Mouse (Mus musculus) forebrain, embryonic 16.5 days (tissue): ENCODE results near the gene Olfr796. TPM values are rescaled to one million over a fixed set of nuclear protein-coding genes. Genes with fewer than 3 reads are reported as not detected.
A peak's percentile ranks its signal among the peaks of the same experiment; 100 is the strongest.

Source experiments
- ATAC-seq: fragments of 200-750 bp; cut with Nextera tagmentation; 2 replicates; pipeline ENCODE4 v1.8.0; 2017; ENCODE audit warnings: mild to moderate bottlenecking, moderate library complexity
- H3K27ac ChIP-seq: fragments of 300-500 bp; sonication (generic); 2 replicates; pipeline ENCODE4 v1.5.1; 2014; ENCODE audit warnings: low read length, control low read depth
- H3K27me3 ChIP-seq: fragments of 300-500 bp; sonication (generic); replicated peaks from 2 replicates; pipeline ENCODE4 v1.6.1; 2014; ENCODE audit warnings: low read length; ENCODE audit not compliant: control insufficient read depth, insufficient read depth
- H3K36me3 ChIP-seq: fragments of 300-500 bp; sonication (generic); 2 replicates; pipeline ENCODE4 v1.6.1; 2014; ENCODE audit not compliant: control insufficient read depth, insufficient read depth
- H3K4me1 ChIP-seq: fragments of 300-500 bp; sonication (generic); replicated peaks from 2 replicates; pipeline ENCODE4 v1.6.1; 2014; ENCODE audit warnings: low read length; ENCODE audit not compliant: control insufficient read depth, insufficient read depth
- H3K4me2 ChIP-seq: fragments of 300-500 bp; sonication (generic); 2 replicates; pipeline ENCODE4 v1.6.1; 2014; ENCODE audit warnings: mild to moderate bottlenecking, low read length, control low read depth
- H3K4me3 ChIP-seq: fragments of 300-500 bp; sonication (generic); replicated peaks from 2 replicates; pipeline ENCODE4 v1.5.1; 2014; ENCODE audit warnings: mild to moderate bottlenecking, low read length, control low read depth
- H3K9ac ChIP-seq: fragments of 300-500 bp; sonication (generic); replicated peaks from 2 replicates; pipeline ENCODE4 v1.6.1; 2014; ENCODE audit warnings: low read depth, low read length, control low read depth
- H3K9me3 ChIP-seq: fragments of 300-500 bp; sonication (generic); 2 replicates; pipeline ENCODE4 v1.6.1; 2016; ENCODE audit warnings: low read length; ENCODE audit not compliant: control insufficient read depth
- WGBS: fragments of 180-500 bp; shearing (Covaris S2); extraction: QIAGEN DNeasy Blood & Tissue Kit; methylation state at CpG from one replicate; pipeline ENCODE4 v1.1.7; 2014; 5-methylcytosine and 5-hydroxymethylcytosine counted together
- polyA plus RNA-seq: library from polyadenylated mRNA; unstranded; fragments of >200 nt; fragmentation: Nextera tagmentation; extraction: Ambion mirVana; gene quantifications from 2 replicates; pipeline ENCODE4 v1.2.1, GENCODE M21; 2015

Gene Olfr796
- not detected in 2 replicates for polyA plus RNA-seq

- WGBS = 94% methylated on average over 1 of the region's 1 CpGs
Observed at GRCm38 (mm10) chr10:129612470-129612869, at the start of gene Olfr796. Gene Olfr796 (minus strand): TSS chr10:129612570.

GRCm38 (mm10) chr10:129657394-129657793 is 45.0 kb upstream of the Olfr796 start, which contains the start of gene Olfr800:
Gene Olfr800 (plus strand): TSS chr10:129657694.
- Histone ChIP-seq H3K9me3 (no peaks in the 10 kb centered on the region), H3K4me3 (no peak within 1 kb of the TSS), H3K4me1 (no peaks in the 10 kb centered on the region), H3K27me3 (no peaks in the 10 kb centered on the region), H3K27ac (no peak within 1 kb of the TSS), H3K9ac (no peak within 1 kb of the TSS), H3K4me2 (no peak within 1 kb of the TSS), H3K36me3 (no peaks in the 10 kb centered on the region)
- ATAC-seq = no peak

More at GRCm38 (mm10) chr10:129612470-129612869, at the start of gene Olfr796:
- H3K9me3 ChIP-seq = no peaks in the 10 kb centered on the region
- H3K36me3 ChIP-seq = no peaks in the 10 kb centered on the region
- no peak for ATAC-seq
- H3K4me3 ChIP-seq = no peak within 1 kb of the TSS
- no peak within 1 kb of the TSS for H3K4me2 ChIP-seq
- H3K4me1 ChIP-seq = no peaks in the 10 kb centered on the region
- no peaks in the 10 kb centered on the region for H3K27me3 ChIP-seq
- H3K9ac ChIP-seq = no peak within 1 kb of the TSS
- H3K27ac ChIP-seq = no peak within 1 kb of the TSS

GRCm38 (mm10) chr10:129651763-129652162 is 39.4 kb upstream of the Olfr796 start:
- no peak for ATAC-seq
- Histone ChIP-seq H3K36me3 (no peaks in the 10 kb centered on the region), H3K27me3 (no peaks in the 10 kb centered on the region), H3K4me2 (no peak overlapping the region), H3K9ac (no peak overlapping the region), H3K4me3 (no peak overlapping the region), H3K27ac (no peak overlapping the region), H3K9me3 (no peaks in the 10 kb centered on the region), H3K4me1 (no peaks in the 10 kb centered on the region)
- 90% methylated on average over 1 of the region's 1 CpGs for WGBS

- H3K27me3 ChIP-seq = no peaks in the 10 kb centered on the region
- H3K27ac ChIP-seq = no peak within 1 kb of the TSS
- no peak within 1 kb of the TSS for H3K9ac ChIP-seq
- WGBS = 31% methylated on average over 1 of the region's 1 CpGs
- no peaks in the 10 kb centered on the region for H3K9me3 ChIP-seq
- no peak for ATAC-seq
- H3K4me1 ChIP-seq = no peaks in the 10 kb centered on the region
- no peaks in the 10 kb centered on the region for H3K36me3 ChIP-seq
- no peak within 1 kb of the TSS for H3K4me3 ChIP-seq
- no peak within 1 kb of the TSS for H3K4me2 ChIP-seq
Observed at GRCm38 (mm10) chr10:129637184-129637583, 24.8 kb upstream of the Olfr796 start, which contains the start of gene Olfr799. Gene Olfr799 (plus strand): TSS chr10:129637484.

- Histone ChIP-seq H3K27me3 (no peaks in the 10 kb centered on the region), H3K4me3 (no peak within 1 kb of the TSS), H3K27ac (no peak within 1 kb of the TSS), H3K4me2 (no peak within 1 kb of the TSS), H3K9me3 (no peaks in the 10 kb centered on the region), H3K4me1 (no peaks in the 10 kb centered on the region), H3K36me3 (no peaks in the 10 kb centered on the region), H3K9ac (no peak within 1 kb of the TSS)
- WGBS = 84% methylated on average over 1 of the region's 1 CpGs
- no peak for ATAC-seq
Observed at GRCm38 (mm10) chr10:129627834-129628233, 15.5 kb upstream of the Olfr796 start, which contains the start of gene Olfr798. Gene Olfr798 (minus strand): TSS chr10:129627934.

GRCm38 (mm10) chr10:129623251-129623650 is 10.9 kb upstream of the Olfr796 start:
- H3K4me2 ChIP-seq = no peak overlapping the region
- H3K27ac ChIP-seq = no peak overlapping the region
- H3K27me3 ChIP-seq = no peaks in the 10 kb centered on the region
- ATAC-seq = peak; percentile 49; the same call in 1 of the 2 replicates
- H3K9ac ChIP-seq = no peak overlapping the region
- H3K9me3 ChIP-seq = no peaks in the 10 kb centered on the region
- no peak overlapping the region for H3K4me3 ChIP-seq
- H3K36me3 ChIP-seq = no peaks in the 10 kb centered on the region
- H3K4me1 ChIP-seq = no peaks in the 10 kb centered on the region

GRCm38 (mm10) chr10:129621724-129622123 is 9.4 kb upstream of the Olfr796 start:
- Histone ChIP-seq H3K27me3 (no peaks in the 10 kb centered on the region), H3K4me3 (no peak overlapping the region), H3K4me2 (no peak overlapping the region), H3K36me3 (no peaks in the 10 kb centered on the region), H3K4me1 (no peaks in the 10 kb centered on the region), H3K9me3 (no peaks in the 10 kb centered on the region), H3K27ac (no peak overlapping the region), H3K9ac (no peak overlapping the region)
- ATAC-seq = 0 out of 2 replicates have a peak, but pooled peaks have one; percentile 31
- WGBS = 4% methylated on average over 1 of the region's 1 CpGs

GRCm38 (mm10) chr10:129577066-129577465 is 35.3 kb downstream of the Olfr796 start:
- Histone ChIP-seq H3K9me3 (no peaks in the 10 kb centered on the region), H3K9ac (no peak overlapping the region), H3K4me2 (no peak overlapping the region), H3K4me1 (no peaks in the 10 kb centered on the region), H3K27ac (no peak overlapping the region), H3K4me3 (no peak overlapping the region), H3K36me3 (no peaks in the 10 kb centered on the region), H3K27me3 (no peaks in the 10 kb centered on the region)
- WGBS = 69% methylated on average over 1 of the region's 1 CpGs
- no peak for ATAC-seq

GRCm38 (mm10) chr10:129567355-129567754 is 45.0 kb downstream of the Olfr796 start, which contains the start of gene Olfr794:
Gene Olfr794 (plus strand): TSS chr10:129567655.
- Histone ChIP-seq H3K9me3 (no peaks in the 10 kb centered on the region), H3K4me2 (no peak within 1 kb of the TSS), H3K9ac (no peak within 1 kb of the TSS), H3K4me3 (no peak within 1 kb of the TSS), H3K4me1 (no peaks in the 10 kb centered on the region), H3K27me3 (no peaks in the 10 kb centered on the region), H3K27ac (no peak within 1 kb of the TSS), H3K36me3 (no peaks in the 10 kb centered on the region)
- ATAC-seq = no peak
- 82% methylated on average over 2 of the region's 2 CpGs for WGBS
